Mouse (Mus musculus) embryonic facial prominence, embryonic 11.5 days (tissue): Measurements from ENCODE around the gene Lysmd3. TPM values are rescaled to one million over a fixed set of nuclear protein-coding genes. Genes with fewer than 3 reads are reported as not detected.

Source experiments
- ATAC-seq: fragments of 200-750 bp; cut with Nextera tagmentation; replicated peaks from 2 replicates; pipeline ENCODE4 v1.8.0; 2017; ENCODE audit warnings: low read depth; ENCODE audit not compliant: insufficient number of reproducible peaks, low FRiP score, low TSS enrichment
- DNase-seq: peaks from one replicate; pipeline ENCODE4 v3.0.0-alpha.2; 2015; ENCODE audit warnings: low spot score
- H3K27ac ChIP-seq: fragments of 300-500 bp; sonication (generic); replicated peaks from 2 replicates; pipeline ENCODE4 v1.5.1; 2014; ENCODE audit warnings: mild to moderate bottlenecking, low read depth, low read length, control low read depth
- H3K27me3 ChIP-seq: fragments of 300-500 bp; sonication (generic); 2 replicates; pipeline ENCODE4 v1.6.1; 2014; ENCODE audit warnings: mild to moderate bottlenecking, low read length, moderate library complexity, mixed read lengths; ENCODE audit not compliant: control insufficient read depth, insufficient read depth
- H3K36me3 ChIP-seq: fragments of 300-500 bp; sonication (generic); replicated peaks from 2 replicates; pipeline ENCODE4 v1.6.1; 2014; ENCODE audit warnings: low read depth, mild to moderate bottlenecking, low read length, moderate library complexity, mixed read lengths; ENCODE audit not compliant: control insufficient read depth, insufficient read depth
- H3K4me1 ChIP-seq: fragments of 300-500 bp; sonication (generic); 2 replicates; pipeline ENCODE4 v1.6.1; 2014; ENCODE audit warnings: low read length, mixed read lengths; ENCODE audit not compliant: control insufficient read depth, insufficient read depth
- H3K4me2 ChIP-seq: fragments of 300-500 bp; sonication (generic); 2 replicates; pipeline ENCODE4 v1.6.1; 2014; ENCODE audit warnings: low read depth, mild to moderate bottlenecking, control low read depth, low read length, moderate library complexity
- H3K4me3 ChIP-seq: fragments of 300-500 bp; sonication (generic); 2 replicates; pipeline ENCODE4 v1.5.1; 2014; ENCODE audit warnings: low read depth, low read length, control low read depth
- H3K9ac ChIP-seq: fragments of 300-500 bp; sonication (generic); replicated peaks from 2 replicates; pipeline ENCODE4 v1.6.1; 2014; ENCODE audit warnings: mild to moderate bottlenecking, control low read depth, low read length
- H3K9me3 ChIP-seq: fragments of 300-500 bp; sonication (generic); replicated peaks from 2 replicates; pipeline ENCODE4 v1.6.1; 2016; ENCODE audit warnings: mild to moderate bottlenecking, low read length, inconsistent platforms, mixed read lengths; ENCODE audit not compliant: control insufficient read depth
- WGBS: fragments of 180-500 bp; shearing (Covaris S2); extraction: QIAGEN DNeasy Blood & Tissue Kit; methylation state at CpG from one replicate; pipeline ENCODE4 v1.1.7; 2014; 5-methylcytosine and 5-hydroxymethylcytosine counted together
- polyA plus RNA-seq: library from polyadenylated mRNA; unstranded; fragments of >200 nt; fragmentation: Nextera tagmentation; extraction: Ambion mirVana; gene quantifications from 2 replicates; pipeline ENCODE4 v1.2.1, GENCODE M21; 2014

The Lysmd3 gene
- polyA plus RNA-seq, 1 experiment from 2014 or later, result 33.9 TPM

- ATAC-seq, result no peak
- Histone ChIP-seq H3K27ac (no peak overlapping the region), H3K4me1 (no peaks in the 10 kb centered on the region)
These were observed 52.3 kb downstream of the Lysmd3 start for GRCm38 (mm10) chr13:81709805-81710204.

GRCm38 (mm10) chr13:81710266-81710665 is 52.8 kb downstream of the Lysmd3 start:
- 2% methylated on average over 7 of the region's 7 CpGs for whole genome bisulfite sequencing
- Histone ChIP-seq H3K9ac (peak overlapping the region; percentile 68), H3K4me1 (no peaks in the 10 kb centered on the region), H3K36me3 (no peaks in the 10 kb centered on the region), H3K27ac (no peak overlapping the region), H3K27me3 (no peaks in the 10 kb centered on the region), H3K9me3 (no peaks in the 10 kb centered on the region), H3K4me3 (peak overlapping the region; percentile 70), H3K4me2 (peak overlapping the region; percentile 98)
- DNase-seq, result no peak
- ATAC-seq, result no peak

More at GRCm38 (mm10) chr13:81709805-81710204, 52.3 kb downstream of the Lysmd3 start:
- DNase-seq, result no peak
- WGBS, result 42% methylated on average over 4 of the region's 4 CpGs
- Histone ChIP-seq H3K9ac (no peak overlapping the region), H3K4me3 (peak overlapping the region; percentile 70), H3K4me2 (peak overlapping the region; percentile 98), H3K36me3 (no peaks in the 10 kb centered on the region), H3K9me3 (no peaks in the 10 kb centered on the region), H3K27me3 (no peaks in the 10 kb centered on the region)

GRCm38 (mm10) chr13:81710775-81711545 is 53.5 kb downstream of the Lysmd3 start, which contains the start of the genes Polr3g and Mblac2:
Polr3g (minus strand) TSS chr13:81711013.
Mblac2 (plus strand) TSS chr13:81711341.
- H3K9me3 ChIP-seq, result no peaks in the 10 kb centered on the region
- H3K36me3 ChIP-seq, result no peaks in the 10 kb centered on the region
- H3K4me1 ChIP-seq, result no peaks in the 10 kb centered on the region
- H3K27ac ChIP-seq, result no peak within 1 kb of the TSS; the same call in 1 of the 2 replicates
- H3K4me3 ChIP-seq, result peak within 1 kb of the TSS; percentile 70
- peak within 1 kb of the TSS; percentile 98 for H3K4me2 ChIP-seq
- H3K27me3 ChIP-seq, result no peaks in the 10 kb centered on the region
- H3K9ac ChIP-seq, result peak within 1 kb of the TSS; percentile 68
- peak; percentile 96 for DNase-seq
- ATAC-seq, result peak; percentile 97
- 0% methylated on average over 61 of the region's 61 CpGs for WGBS

- Histone ChIP-seq H3K36me3 (no peaks in the 10 kb centered on the region), H3K9me3 (no peaks in the 10 kb centered on the region), H3K4me3 (peak overlapping the region; percentile 70), H3K4me1 (no peaks in the 10 kb centered on the region), H3K9ac (peak overlapping the region; percentile 68), H3K27me3 (no peaks in the 10 kb centered on the region), H3K27ac (no peak overlapping the region), H3K4me2 (peak overlapping the region; percentile 98)
- DNase-seq, result peak; percentile 23
- under 1% methylated on average over 42 of the region's 42 CpGs for WGBS
- ATAC-seq, result peak; percentile 58
These were observed 54.3 kb downstream of the Lysmd3 start for GRCm38 (mm10) chr13:81711546-81712371.

GRCm38 (mm10) chr13:81713896-81714295 is 56.4 kb downstream of the Lysmd3 start:
- ATAC-seq, result no peak

More at GRCm38 (mm10) chr13:81713896-81714295, 56.4 kb downstream of the Lysmd3 start:
- H3K9ac ChIP-seq, result no peak overlapping the region
- H3K27ac ChIP-seq, result no peak overlapping the region
- WGBS, result 92% methylated on average over 1 of the region's 1 CpGs
- no peak overlapping the region for H3K4me2 ChIP-seq
- H3K27me3 ChIP-seq, result no peaks in the 10 kb centered on the region
- H3K4me3 ChIP-seq, result no peak overlapping the region
- H3K4me1 ChIP-seq, result no peaks in the 10 kb centered on the region
- DNase-seq, result no peak
- no peaks in the 10 kb centered on the region for H3K36me3 ChIP-seq
- no peaks in the 10 kb centered on the region for H3K9me3 ChIP-seq

Other genes with a start within 250 kb of the Lysmd3 start
- 8.0 and 8.3 TPM in 2 replicates for gene Adgrv1, start 24.5 kb upstream of the Lysmd3 start, polyA plus RNA-seq
- gene Polr3g, start 53.4 kb downstream of the Lysmd3 start, polyA plus RNA-seq, result 17.6 and 20.0 TPM in 2 replicates
- 4.3 and 6.4 TPM in 2 replicates for gene Mblac2, start 53.7 kb downstream of the Lysmd3 start, polyA plus RNA-seq
- 293 and 318 TPM in 2 replicates for gene Cetn3, start 125.4 kb downstream of the Lysmd3 start, polyA plus RNA-seq